Mouse (Mus musculus): Measurements from ENCODE around the gene Ccdc78. TPM values are rescaled to one million over a fixed set of nuclear protein-coding genes. Genes with fewer than 3 reads are reported as not detected.
"Not testable (repeated sequence)": the region's sequence is repeated elsewhere in the genome, so short reads cannot be mapped to it uniquely, and the experiment has no call there.

Ccdc78 gene
- polyA plus RNA-seq, 1 experiment from 2014 or later, result 0.24 TPM

GRCm38 (mm10) chr17:25796951-25797369 is 10.6 kb downstream of the Ccdc78 start, which contains the start of gene Metrn:
Gene Metrn (minus strand): TSS chr17:25797136.
- Histone ChIP-seq H3K4me1 (replicated peaks; ENCODE audit: control insufficient read depth, insufficient read depth) (no peaks in the 10 kb centered on the region; the same call in 1 of the 2 replicates), H3K9me3 (ENCODE audit: control insufficient read depth, low read length) (no peaks in the 10 kb centered on the region), H3K9ac (ENCODE audit: low read length) (peak within 1 kb of the TSS; percentile 66), H3K27ac (replicated peaks) (peak within 1 kb of the TSS; percentile 8; the same call in 1 of the 2 replicates), H3K4me3 (ENCODE audit: low read depth, low read length) (peak within 1 kb of the TSS; percentile 75), H3K27me3 (ENCODE audit: control insufficient read depth, insufficient read depth, low read length) (no peaks in the 10 kb centered on the region), H3K4me2 (replicated peaks; ENCODE audit: low read depth) (peak within 1 kb of the TSS; percentile 86), H3K36me3 (ENCODE audit: control insufficient read depth, insufficient read depth, low read length) (no peaks in the 10 kb centered on the region)
- TF ChIP-seq EP300 (optimal IDR thresholded peaks at IDR 0.05) (no peak), CTCF (IDR thresholded peaks at IDR 0.05; ENCODE audit: low read depth) (no peak)
- DNase-seq (ENCODE audit: low spot score) (peak; percentile 87), ATAC-seq (ENCODE audit: low FRiP score, low TSS enrichment) (peak; percentile 64; the same call in 1 of the 2 replicates)
- WGBS, result 1% methylated on average over 24 of the region's 35 CpGs

- Histone ChIP-seq H3K27me3 (ENCODE audit: control insufficient read depth, insufficient read depth, low read length) (no peaks in the 10 kb centered on the region), H3K4me3 (ENCODE audit: low read depth, low read length) (no peak overlapping the region), H3K4me2 (replicated peaks; ENCODE audit: low read depth) (no peak overlapping the region), H3K9me3 (ENCODE audit: control insufficient read depth, low read length) (no peaks in the 10 kb centered on the region), H3K36me3 (ENCODE audit: control insufficient read depth, insufficient read depth, low read length) (no peaks in the 10 kb centered on the region), H3K4me1 (replicated peaks; ENCODE audit: control insufficient read depth, insufficient read depth) (no peaks in the 10 kb centered on the region; the same call in 1 of the 2 replicates), H3K27ac (replicated peaks) (no peak overlapping the region), H3K9ac (ENCODE audit: low read length) (no peak overlapping the region)
- TF ChIP-seq EP300 (optimal IDR thresholded peaks at IDR 0.05) (no peak), CTCF (IDR thresholded peaks at IDR 0.05; ENCODE audit: low read depth) (peak; percentile 95)
- 2% methylated on average over 6 of the region's 6 CpGs for WGBS
- DNase-seq (ENCODE audit: low spot score) (peak; percentile 62), ATAC-seq (ENCODE audit: low FRiP score, low TSS enrichment) (peak; percentile 34; the same call in 1 of the 2 replicates)
These were observed 14.6 kb downstream of the Ccdc78 start for GRCm38 (mm10) chr17:25801029-25801428.

- H3K36me3 ChIP-seq (ENCODE audit: control insufficient read depth, insufficient read depth, low read length), result no peaks in the 10 kb centered on the region
- no peaks in the 10 kb centered on the region for H3K4me1 ChIP-seq (replicated peaks; ENCODE audit: control insufficient read depth, insufficient read depth)
- H3K9ac ChIP-seq (ENCODE audit: low read length), result peak overlapping the region; percentile 13; the same call in 1 of the 2 replicates
- WGBS, result 7% methylated on average over 10 of the region's 10 CpGs
- no peaks in the 10 kb centered on the region for H3K27me3 ChIP-seq (ENCODE audit: control insufficient read depth, insufficient read depth, low read length)
- H3K27ac ChIP-seq (replicated peaks), result no peak overlapping the region
- H3K4me3 ChIP-seq (ENCODE audit: low read depth, low read length), result no peak overlapping the region
- DNase-seq (ENCODE audit: low spot score) (peak; percentile 55), ATAC-seq (ENCODE audit: low FRiP score, low TSS enrichment) (peak; percentile 75)
- H3K9me3 ChIP-seq (ENCODE audit: control insufficient read depth, low read length), result no peaks in the 10 kb centered on the region
- H3K4me2 ChIP-seq (replicated peaks; ENCODE audit: low read depth), result no peak overlapping the region
- TF ChIP-seq EP300 (optimal IDR thresholded peaks at IDR 0.05), result no peak
- TF ChIP-seq CTCF (IDR thresholded peaks at IDR 0.05; ENCODE audit: low read depth), result no peak
These were observed 16.6 kb downstream of the Ccdc78 start for GRCm38 (mm10) chr17:25802825-25803517.

- ATAC-seq (ENCODE audit: low FRiP score, low TSS enrichment), result no peak
- WGBS, result 79% methylated on average over 4 of the region's 4 CpGs
- Histone ChIP-seq H3K4me1 (replicated peaks; ENCODE audit: control insufficient read depth, insufficient read depth) (no peaks in the 10 kb centered on the region), H3K36me3 (ENCODE audit: control insufficient read depth, insufficient read depth, low read length) (no peaks in the 10 kb centered on the region), H3K4me2 (replicated peaks; ENCODE audit: low read depth) (no peak overlapping the region), H3K27me3 (ENCODE audit: control insufficient read depth, insufficient read depth, low read length) (0 out of 2 replicates have a peak, but pooled peaks cover 2% of the 10 kb centered on the region), H3K27ac (replicated peaks) (no peak overlapping the region), H3K9ac (ENCODE audit: low read length) (no peak overlapping the region), H3K4me3 (ENCODE audit: low read depth, low read length) (no peak overlapping the region), H3K9me3 (ENCODE audit: control insufficient read depth, low read length) (no peaks in the 10 kb centered on the region)
- TF ChIP-seq CTCF (IDR thresholded peaks at IDR 0.05; ENCODE audit: low read depth) (no peak), EP300 (optimal IDR thresholded peaks at IDR 0.05) (no peak)
- DNase-seq (ENCODE audit: low spot score), result no peak
These were observed 20.1 kb downstream of the Ccdc78 start for GRCm38 (mm10) chr17:25806507-25806906.

GRCm38 (mm10) chr17:25807452-25807851 is 21.1 kb downstream of the Ccdc78 start:
- not testable (repeated sequence) for H3K36me3 ChIP-seq (ENCODE audit: control insufficient read depth, insufficient read depth, low read length); H3K27me3 ChIP-seq (ENCODE audit: control insufficient read depth, insufficient read depth, low read length); H3K9me3 ChIP-seq (ENCODE audit: control insufficient read depth, low read length); H3K4me1 ChIP-seq (replicated peaks; ENCODE audit: control insufficient read depth, insufficient read depth); ATAC-seq (ENCODE audit: low FRiP score, low TSS enrichment); H3K4me3 ChIP-seq (ENCODE audit: low read depth, low read length); H3K27ac ChIP-seq (replicated peaks); H3K9ac ChIP-seq (ENCODE audit: low read length); DNase-seq (ENCODE audit: low spot score); H3K4me2 ChIP-seq (replicated peaks; ENCODE audit: low read depth)
- TF ChIP-seq CTCF (IDR thresholded peaks at IDR 0.05; ENCODE audit: low read depth), result peak; percentile 22; the same call in 1 of the 2 replicates
- WGBS, result 0% methylated on average over 1 of the region's 2 CpGs

- no peaks in the 10 kb centered on the region for H3K36me3 ChIP-seq (ENCODE audit: control insufficient read depth, insufficient read depth, low read length)
- DNase-seq (ENCODE audit: low spot score) (no peak), ATAC-seq (ENCODE audit: low FRiP score, low TSS enrichment) (no peak)
- no peak overlapping the region for H3K9ac ChIP-seq (ENCODE audit: low read length)
- WGBS, result 35% methylated on average over 5 of the region's 5 CpGs
- no peak overlapping the region for H3K4me3 ChIP-seq (ENCODE audit: low read depth, low read length)
- H3K4me1 ChIP-seq (replicated peaks; ENCODE audit: control insufficient read depth, insufficient read depth), result no peaks in the 10 kb centered on the region
- H3K9me3 ChIP-seq (ENCODE audit: control insufficient read depth, low read length), result no peaks in the 10 kb centered on the region
- TF ChIP-seq CTCF (IDR thresholded peaks at IDR 0.05; ENCODE audit: low read depth) (no peak), EP300 (optimal IDR thresholded peaks at IDR 0.05) (no peak)
- H3K27ac ChIP-seq (replicated peaks), result no peak overlapping the region
- H3K27me3 ChIP-seq (ENCODE audit: control insufficient read depth, insufficient read depth, low read length), result 0 out of 2 replicates have a peak, but pooled peaks cover 2% of the 10 kb centered on the region
- H3K4me2 ChIP-seq (replicated peaks; ENCODE audit: low read depth), result peak overlapping the region; percentile 84
These were observed 21.6 kb downstream of the Ccdc78 start for GRCm38 (mm10) chr17:25808028-25808427.
